Mouse (Mus musculus) olfactory bulb, adult 2 months (tissue): ENCODE results near the gene E330034G19Rik.

Source experiments
- CTCF ChIP-seq: fragments of 200-500 bp; IDR thresholded peaks from 2 replicates; pipeline ENCODE4 v1.5.1; 2012; ENCODE audit warnings: low read depth, mild to moderate bottlenecking, low read length, moderate library complexity; ENCODE audit not compliant: insufficient read depth
- POLR2A ChIP-seq: fragments of 200-500 bp; IDR thresholded peaks from 2 replicates; pipeline ENCODE4 v1.6.1; 2012; ENCODE audit warnings: mild to moderate bottlenecking, low read depth, low read length, moderate library complexity; ENCODE audit not compliant: insufficient read depth

DNA sequence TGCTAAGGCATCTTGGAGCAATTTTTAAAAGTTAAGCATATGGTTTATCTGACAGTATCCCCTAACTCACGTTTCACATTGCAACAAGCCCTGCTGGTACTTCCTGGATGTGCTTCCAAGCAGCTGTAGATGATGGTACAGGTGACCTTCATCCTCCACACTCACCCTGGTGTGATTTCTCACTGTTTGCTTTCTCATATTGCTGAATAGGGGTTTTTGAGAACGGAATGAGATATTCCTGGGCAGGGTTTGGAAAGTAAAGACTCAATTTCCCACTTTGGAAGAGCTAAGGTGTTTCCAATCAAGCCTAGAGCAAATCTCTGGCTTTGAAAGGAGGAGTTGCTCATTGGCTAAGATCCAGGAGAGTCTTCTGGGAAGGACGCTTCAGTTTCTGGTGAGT is at the start of gene E330034G19Rik:
- TF ChIP-seq CTCF (no peak), POLR2A (no peak)
